Mouse (Mus musculus): ENCODE measurements around the gene Aasdh. TPM values are rescaled to one million over a fixed set of nuclear protein-coding genes. Genes with fewer than 3 reads are reported as not detected.

Gene Aasdh
- total RNA-seq (2021) = 10 to 100 TPM; 16.8 to 16.9 TPM
- long read RNA-seq, experiment 1, partial matches to known transcripts = 0 of 5 reads
- long read RNA-seq, experiment 1, other reads (novel, unspliced or antisense) = 4 of 5 reads
- long read RNA-seq, experiment 2, partial matches to known transcripts = 0 of 1 reads
- long read RNA-seq, experiment 2, other reads (novel, unspliced or antisense) = 1 of 1 reads

DNA sequence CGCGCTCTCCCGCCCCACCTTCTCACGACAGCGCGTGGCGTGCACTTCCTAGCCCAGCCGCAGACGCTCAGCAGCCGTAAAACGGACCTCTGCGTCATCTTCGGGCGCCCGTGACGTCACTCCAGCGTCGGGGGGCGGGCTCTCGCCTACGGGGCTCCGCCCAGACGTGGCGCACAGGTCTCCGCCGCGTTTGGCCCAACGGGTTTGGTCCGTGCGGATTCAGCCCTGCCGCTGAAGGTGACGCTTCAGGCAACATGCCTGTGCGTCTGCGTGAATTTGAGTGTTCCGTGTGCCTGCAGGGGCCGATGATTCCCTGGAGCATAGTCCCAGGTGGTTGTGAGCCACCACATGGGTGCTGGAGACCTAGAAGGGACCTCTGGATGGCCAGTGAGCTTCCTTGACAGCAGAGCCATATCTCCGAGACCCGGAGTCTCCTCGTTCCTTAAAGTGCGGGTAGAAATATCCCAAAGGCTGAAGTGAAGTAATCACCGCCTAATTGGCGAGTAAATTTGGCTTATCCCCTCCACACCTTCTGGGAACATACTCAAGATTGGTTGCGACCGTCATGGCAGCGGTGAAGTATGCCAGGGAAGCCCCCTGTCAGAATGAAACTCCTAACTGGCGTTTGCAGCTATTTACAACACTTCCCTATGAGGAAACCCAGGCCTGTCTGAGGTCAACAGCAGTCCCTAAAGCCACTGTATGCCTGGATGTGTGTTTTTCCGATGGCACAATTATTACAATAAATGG is at the start of gene Aasdh:
TSS of gene Aasdh (minus strand) at position 110 of the 750 bp plus-strand sequence.
- DNase-seq = peak; percentile 94 to 97

DNA sequence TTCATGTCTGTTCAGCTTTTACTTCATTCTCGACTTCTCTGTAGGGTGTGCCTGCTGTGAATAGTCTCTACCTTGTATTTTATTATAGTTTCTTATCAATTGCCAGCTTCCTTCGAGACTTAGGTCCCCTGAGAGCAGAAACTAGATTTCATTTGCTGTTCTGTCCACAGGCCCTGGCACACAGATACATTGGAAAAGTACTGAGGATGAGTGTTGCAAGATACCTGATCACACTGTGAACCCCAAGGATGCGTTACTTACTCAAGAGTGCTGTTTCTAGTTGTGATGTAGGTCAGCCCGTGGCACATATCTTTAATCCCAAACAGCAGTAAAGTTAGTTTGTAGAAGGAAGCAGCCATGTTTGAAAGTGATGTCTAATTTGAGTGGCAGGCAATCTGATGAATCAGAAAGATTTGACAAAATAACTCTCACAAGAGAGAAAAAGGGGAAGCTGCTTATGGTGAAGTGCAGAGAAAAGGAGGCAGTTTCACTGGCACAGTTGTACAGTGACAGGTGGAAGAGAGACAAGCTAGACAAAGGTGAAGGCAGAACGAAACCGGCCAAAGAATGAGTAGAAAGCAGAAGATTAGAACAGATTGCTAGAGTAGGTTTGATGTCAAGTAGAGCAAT is 49.1 kb upstream of the Aasdh start:
- DNase-seq = no peak

DNA sequence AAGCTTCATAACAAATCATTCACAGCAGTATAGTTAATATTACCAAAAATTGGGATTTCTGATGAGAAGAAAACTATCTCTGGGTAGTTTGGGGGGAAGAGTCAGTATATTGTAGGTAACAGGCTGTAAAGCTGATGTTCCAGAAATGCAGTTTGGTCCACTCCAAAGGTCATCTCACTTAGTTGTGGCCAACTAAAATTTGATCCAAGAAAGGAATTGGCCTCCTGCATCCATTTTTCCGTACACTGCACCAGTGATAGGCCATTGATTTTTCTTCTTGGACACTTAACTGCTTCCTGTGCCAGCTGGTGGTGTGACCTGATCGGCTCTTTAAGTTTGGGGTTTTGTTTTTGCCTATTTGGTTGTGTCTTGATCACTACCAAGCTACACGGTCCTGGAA is 48.5 kb upstream of the Aasdh start:
- DNase-seq = no peak

DNA sequence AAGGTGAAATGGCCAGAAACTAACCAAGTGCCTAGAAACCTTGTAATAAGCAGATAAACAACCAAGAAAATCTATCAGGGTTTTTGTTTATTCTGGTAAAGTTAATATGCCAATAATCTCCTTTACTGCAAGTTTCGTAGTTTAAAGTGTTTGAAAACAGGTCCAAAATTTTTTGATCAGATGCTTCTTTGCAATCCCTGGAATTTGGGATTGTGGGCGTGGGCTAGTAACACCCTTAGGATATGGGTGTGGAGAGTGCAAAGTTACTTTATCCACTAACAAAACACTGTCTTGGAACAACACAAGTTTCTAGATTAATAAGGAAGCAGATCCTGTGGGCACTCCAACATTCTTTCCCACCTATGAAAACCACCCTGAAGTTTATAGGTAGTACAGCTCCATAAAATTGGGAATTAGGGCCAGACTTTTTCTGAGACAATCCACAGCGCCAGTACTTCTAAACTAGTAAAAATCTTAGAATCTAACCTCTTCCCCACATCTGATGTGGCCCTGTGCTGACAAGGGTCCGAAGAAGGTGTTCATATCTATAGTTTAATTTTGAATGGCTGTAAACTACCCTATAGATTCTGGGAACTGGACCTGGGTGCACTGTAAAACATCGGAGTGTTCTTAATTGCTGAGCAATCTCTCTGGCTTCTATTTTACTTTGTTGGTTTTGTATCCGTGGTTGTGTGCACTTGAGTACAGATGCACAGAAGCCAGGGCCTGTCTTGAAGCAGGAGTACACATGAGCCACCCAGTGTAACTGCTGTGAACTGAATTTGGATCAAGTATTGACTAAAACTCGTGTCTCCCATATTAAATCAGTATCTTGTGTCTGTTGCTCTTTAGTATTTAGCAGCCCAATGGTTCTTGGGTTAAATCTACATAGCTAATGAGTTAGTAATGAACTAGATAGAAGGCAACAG is 47.1 kb upstream of the Aasdh start:
- DNase-seq = peak in 1 of 2 experiments; percentile 24

DNA sequence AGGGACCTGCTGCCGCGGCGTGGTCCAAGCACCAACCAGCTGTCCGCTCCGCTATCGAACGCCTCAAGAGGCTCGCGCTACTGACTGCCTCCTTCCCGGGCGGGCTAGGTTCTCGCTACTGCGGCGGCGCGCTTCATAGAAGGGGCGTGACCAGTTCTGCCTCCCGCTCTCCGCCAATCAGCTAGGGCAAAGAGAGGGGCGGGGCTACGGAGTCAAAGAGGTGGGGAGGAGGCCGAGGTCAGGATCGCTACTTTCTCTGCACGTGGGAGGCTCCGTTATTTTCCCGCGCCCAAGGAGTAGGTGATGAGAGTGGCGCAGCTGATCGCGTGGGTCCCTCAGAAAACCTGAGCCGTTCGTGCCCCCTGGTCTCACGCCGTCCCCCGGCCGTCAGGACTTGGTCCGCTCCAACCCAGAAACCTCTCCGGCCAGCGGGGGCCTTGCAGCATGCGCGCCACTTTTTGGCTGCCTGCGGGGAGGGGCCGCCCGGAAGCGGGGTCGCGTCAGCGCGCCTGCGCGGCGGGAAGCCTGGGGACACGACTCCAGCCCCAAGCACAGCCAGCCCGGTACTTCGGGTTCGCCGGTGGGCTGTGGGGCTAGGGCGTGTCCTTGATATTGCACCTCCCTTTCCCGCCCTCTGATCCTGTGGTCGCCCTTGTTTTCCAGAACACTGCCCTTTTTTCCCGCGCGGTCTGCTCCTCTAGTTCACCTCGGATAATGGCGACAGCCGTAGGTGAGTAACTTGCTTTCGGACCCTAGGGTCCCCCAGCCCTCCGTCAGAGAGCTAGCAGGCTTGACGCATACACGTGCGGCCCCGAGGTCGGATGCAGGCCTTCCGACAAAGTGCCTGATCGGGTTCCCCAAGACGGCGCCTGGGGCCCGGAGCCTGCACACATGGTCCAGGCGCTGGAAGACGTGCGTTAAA is 46.1 kb upstream of the Aasdh start, which contains the start of the genes Paics and Ppat:
TSS of gene Paics (plus strand) at position 202 of the 922 bp plus-strand sequence.
TSS of gene Ppat (minus strand) at position 473 of the 922 bp plus-strand sequence.
- peak; percentile 99 for DNase-seq

DNA sequence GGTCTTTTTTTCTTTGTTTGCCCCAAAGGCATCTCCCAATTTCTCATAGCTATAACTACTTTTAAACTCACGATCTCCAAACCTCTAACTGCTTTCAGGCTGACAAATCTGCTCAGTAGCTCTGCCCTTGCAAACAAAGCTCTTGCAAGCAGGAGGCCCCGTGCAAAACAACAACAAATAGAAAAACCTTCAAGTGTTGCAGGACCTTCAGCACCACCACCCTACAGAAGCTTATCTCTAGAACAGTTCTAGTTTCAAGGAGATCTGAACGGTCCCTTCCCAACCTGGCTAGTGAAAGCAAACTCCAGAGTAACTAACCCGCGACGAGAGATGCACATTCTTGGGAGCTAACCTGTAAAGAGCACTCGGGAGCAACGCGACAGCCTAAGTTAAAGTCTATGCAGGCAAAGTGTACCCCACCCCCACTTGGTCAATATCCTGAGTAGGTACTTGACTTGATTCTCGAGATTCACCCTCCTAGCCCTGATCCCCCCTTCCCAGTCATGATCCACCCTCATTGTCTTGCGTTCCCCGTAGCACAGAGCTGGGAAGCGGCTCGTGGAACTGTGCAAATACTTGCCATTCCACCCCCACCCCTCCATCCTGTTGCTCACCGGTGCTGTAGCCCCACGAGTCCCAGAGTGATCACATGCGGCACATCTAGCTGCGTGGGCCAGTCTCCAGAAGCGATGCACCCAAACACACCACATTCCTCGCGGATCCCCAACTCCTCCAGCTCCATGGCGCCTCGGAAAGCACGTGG is 45.2 kb upstream of the Aasdh start:
- DNase-seq = no peak

DNA sequence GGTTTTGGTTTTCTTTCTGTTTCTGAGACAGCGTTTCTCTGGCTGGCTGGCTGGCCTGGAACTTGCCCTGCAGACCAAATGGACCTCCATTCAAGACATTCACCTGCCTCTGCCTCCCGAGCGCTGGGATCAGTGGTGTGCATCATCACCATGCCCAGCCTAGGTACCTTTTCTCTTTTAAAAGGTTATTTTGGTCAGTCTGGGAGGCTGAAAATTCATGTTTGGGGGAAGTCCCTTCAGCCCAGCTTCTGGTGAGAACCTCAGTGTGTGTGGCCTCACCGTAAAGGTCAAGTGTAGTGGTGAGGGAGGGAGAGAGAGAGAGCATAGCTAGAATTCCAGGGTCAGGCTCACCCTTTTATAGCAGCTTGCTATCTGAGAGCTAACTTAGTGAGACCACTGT is 42.4 kb upstream of the Aasdh start:
- DNase-seq = no peak

DNA sequence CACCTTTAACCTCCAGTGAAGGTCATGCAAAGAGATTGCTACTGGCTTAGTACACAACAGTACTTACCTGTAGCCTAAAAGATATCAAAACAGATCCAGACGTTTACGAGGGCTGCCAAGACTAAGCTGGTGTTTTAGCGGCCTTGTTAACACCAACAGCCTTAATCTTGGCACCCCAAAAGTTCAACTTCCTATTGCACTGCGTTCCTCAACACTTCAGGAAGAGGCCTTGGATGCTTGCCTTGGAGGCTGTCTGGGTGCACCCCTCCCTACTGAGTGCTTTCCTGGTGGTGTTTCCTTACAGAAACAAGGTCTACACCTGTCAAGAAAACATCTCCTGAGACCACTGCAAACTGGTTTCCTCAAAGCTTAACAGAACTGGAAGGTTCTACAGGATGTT is 41.8 kb upstream of the Aasdh start:
- peak; percentile 27 to 31 for DNase-seq

DNA sequence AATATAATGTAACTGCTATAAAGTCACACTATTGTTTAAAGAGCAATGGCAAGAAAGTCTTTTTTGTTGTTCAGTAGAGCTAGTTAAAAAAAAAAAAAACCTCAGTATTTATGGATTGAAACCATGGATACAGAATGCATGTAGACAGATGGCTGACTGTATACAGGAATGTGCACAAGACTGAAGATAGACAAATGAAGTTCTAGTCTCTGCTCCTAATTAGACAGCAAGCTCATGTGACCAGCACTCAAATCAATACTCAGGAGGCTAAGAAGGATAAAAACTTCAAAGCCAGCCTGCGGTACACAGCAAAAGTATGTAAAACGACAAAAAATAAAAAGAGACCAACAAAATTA is 40.3 kb upstream of the Aasdh start:
- no peak for DNase-seq

DNA sequence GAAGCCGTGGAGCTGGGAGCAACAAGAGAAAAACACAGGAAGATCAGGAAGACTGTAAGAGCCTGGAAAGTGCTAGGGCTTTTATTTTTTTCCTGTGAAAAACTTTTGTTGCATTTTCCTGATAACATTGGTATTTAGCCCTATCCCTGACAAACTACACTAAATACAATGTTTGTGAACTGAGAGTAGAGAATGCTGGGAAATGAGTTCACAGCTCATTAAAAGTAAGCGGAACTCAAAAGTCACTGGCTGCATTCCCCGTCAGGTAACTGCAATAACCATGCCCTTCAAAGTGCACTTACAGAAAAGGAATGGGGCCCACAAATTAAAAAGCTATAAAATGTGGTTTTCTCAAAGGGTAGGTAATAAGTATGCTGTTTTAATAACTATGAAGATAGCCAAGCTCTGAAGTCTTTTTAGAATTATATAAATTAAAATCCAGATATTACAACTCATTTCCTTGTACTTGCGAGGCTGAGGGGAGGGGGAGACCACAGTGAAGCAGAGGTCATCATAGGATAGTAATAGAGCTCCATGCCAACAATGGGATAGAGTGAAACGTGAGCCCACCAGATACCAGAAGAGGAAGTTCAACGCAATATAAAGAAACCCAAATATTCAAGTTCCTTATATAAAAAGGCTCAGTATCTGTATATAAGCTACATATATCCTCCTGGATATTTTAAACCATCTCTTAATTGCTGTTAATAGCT is 39.8 kb upstream of the Aasdh start:
- no peak for DNase-seq

DNA sequence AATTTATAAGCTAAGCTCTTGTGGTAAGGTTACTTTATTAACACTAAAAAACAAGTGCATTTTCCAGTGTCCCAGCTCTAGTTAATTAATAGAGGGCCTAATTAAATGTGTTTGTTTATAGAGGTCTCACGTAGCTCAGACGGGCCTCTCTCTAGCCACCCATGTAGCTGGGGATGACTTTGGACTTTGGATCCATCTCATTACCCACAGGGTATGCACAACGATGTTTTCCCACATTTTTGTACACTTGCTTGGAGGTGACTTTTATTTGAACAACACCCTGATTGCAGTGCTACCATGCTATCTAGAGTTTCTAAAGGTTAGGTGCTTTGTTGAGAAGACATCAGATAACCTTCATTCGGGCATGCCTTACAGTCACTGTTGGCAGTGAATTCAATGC is 37.2 kb upstream of the Aasdh start:
- no peak for DNase-seq

DNA sequence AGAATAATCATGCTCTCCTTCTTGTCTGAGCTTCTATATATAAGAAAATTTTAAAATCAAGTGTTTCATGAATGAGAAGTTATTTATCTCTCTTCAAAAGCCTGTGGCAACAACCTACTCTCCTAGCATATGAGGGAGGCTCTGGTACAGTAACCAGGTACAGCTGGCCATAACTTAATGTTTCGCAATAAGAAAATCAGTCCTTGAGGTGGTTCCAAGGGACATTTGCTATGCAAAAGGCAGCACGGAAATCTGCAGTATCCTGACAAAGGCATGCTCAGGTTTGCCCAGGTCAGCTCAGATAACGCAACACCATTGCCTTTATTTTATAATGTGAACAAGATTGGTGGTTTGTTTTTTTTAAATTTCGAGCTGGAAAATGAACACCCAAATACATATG is 36.7 kb upstream of the Aasdh start:
- DNase-seq = no peak

DNA sequence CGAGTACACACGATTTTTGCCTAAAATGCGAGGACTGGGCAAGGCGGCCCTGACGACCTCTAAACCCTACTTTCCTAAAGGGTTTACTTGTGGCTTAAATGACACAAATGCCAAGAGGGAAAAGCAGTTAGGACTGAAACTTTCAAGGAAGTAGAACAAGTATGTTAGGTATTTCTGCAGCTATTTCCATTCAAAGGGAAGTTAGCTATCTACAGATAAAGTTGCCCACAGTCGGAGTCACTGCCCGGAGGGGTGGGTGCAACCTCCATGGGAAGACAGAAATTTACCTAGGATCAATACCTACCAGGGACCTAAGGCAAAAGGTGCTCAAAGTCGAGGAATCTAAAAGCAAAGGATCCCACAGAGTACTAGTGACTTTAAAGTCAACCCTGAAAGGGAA is 34.4 kb upstream of the Aasdh start:
- no peak for DNase-seq

DNA sequence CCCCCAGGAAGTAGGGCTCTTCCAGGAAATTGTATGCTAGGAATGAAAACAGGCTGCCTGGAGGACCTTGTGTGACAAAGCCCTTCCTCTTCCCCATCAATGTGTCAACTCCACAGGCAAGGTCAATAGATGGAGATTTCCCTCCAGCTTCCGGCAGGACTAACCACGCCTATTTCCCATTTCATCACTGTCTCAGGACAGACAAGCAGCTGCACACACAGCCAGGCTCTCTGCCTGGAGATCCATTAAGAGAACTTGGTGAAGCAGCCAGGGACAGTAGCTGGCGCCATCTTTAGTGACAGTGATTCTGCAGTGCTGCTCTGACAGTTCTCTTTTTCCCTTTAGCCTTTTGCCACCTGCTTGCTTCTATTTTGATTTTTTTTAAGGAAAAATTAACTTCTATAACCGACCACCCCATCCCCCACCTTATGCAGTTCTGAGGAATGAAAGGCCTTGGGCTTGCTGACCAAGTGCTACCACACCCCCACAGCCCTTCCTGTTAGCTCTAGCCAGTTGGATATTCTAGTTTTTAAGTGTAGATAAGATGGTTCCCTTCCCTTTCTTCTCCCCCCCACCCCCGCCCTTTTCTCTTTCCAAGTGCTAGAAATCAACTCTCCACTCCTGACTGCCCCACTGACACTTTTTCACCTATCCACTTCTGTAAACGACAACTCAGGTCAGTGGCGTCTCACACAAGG is 24.0 kb upstream of the Aasdh start:
- DNase-seq = peak; percentile 38 to 52

DNA sequence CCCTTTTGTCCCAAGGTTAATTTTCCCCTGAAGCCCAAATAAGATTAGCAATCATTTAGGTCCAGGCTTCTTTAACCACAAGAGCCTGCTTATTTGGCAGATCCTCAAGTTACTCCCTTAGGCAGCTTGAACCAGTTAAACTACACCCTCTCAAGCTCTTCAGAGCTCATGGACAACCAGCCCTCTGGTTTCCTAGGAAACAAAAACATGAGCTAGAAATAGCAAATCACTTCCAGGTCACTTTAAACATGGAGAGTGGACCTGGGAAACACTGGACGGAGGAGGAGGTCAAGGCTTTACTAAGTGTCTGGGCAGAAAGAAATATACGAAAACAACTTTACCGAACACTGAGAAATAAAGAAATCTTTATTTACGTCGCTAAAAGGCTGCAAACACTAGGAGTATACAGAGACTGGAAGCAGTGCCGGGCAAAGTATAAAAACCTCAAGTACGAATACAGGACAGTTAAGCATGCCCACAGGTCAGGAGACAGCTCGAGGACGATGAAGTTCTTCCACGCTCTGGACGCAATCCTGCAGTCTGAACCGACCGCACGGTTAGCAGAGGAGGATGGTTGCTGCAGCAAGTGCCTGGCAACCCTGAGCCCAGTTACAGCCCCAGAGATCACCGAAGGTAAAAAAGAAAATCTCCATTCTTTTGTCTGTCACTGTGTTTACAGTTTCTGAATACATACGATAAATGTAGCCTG is 23.0 kb upstream of the Aasdh start:
- DNase-seq = peak; percentile 61 to 69

DNA sequence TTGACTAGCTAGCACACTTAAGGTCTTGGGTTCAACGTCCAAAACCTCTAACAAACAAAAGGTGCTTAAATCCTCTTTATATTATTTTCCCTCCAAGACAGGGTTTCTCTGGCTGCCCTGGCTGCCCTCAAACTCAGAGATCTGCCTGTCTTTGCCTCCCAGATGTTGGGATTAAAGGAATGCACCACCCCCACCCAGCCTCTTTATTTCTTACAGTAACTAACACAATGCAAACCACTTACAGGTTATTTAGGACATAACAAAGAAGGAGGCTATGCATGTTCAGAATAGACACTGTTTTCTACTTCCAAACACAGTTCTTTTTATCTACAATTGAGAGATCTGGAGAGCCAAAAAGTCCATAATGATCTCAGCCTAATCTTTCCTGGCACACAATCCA is 19.0 kb upstream of the Aasdh start:
- DNase-seq = no peak

DNA sequence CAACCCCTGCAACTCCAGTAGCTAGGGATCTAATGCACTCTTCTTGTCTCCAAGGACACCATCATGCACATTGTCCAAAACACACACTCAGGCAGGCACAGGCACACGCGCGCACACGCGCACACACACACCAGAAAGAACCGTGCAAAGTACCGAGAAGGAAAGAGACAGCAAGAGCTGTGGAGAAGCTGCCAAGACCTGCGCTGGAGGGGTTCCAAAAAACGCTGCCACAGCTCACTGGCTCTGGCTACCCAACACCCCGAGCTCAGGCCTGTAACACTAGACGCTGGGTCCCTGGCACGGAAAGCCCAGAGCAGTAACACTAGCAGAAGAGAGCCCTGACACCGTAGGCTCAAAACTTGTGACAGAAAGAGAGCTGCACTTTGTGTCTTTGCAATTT is 18.1 kb upstream of the Aasdh start:
- peak; percentile 80 to 81 for DNase-seq

DNA sequence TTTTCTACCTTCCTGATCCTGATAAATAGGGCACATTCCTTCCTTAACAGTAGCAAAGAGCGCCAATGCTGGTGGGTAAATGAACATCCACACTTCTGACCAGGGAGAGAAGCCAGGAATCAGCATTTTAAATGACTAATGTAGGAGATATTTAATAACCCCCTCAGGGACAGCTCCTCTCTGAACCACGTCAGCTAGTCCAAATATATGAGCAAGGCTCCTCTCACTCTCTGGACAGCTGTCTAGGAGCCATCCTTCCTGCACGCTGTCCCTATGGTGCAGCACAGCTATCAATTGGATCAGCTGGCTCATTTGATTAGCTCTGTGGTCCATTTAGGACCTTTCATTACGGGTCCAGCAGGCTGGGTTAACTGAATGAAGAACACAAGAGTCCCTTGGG is 17.5 kb upstream of the Aasdh start:
- DNase-seq = no peak

All from heart, adult 18-20 months (tissue).